Mouse (Mus musculus) activated CD4-positive, CD25-positive, alpha-beta regulatory T cell (primary cell): ENCODE results near the gene Yipf3. TPM values are rescaled to one million over a fixed set of nuclear protein-coding genes. Genes with fewer than 3 reads are reported as not detected.

Experiments
- polyA plus RNA-seq, 2 experiments: library from polyadenylated mRNA; unstranded; fragments of 100-300 nt; shearing (Covaris generic); gene quantifications; one replicate each; pipeline ENCODE4 v1.2.1; 2017

Yipf3 gene
- 100 to 1,000 TPM; 171 to 238 TPM for polyA plus RNA-seq

GRCm38 (mm10) chr17:46247512-46248188 is at the start of gene Yipf3, which contains the start of gene Polr1c:
Gene Yipf3 (plus strand): TSS chr17:46248080.
Gene Polr1c (minus strand): TSS chr17:46248054.

GRCm38 (mm10) chr17:46202421-46203071 is 45.3 kb upstream of the Yipf3 start, which contains the start of the genes Polh and Xpo5:
Gene Polh (minus strand): TSS chr17:46202645.
Gene Xpo5 (plus strand): TSS chr17:46202782.

GRCm38 (mm10) chr17:46253452-46254084 is 5.7 kb downstream of the Yipf3 start, which contains the start of gene Lrrc73:
Gene Lrrc73 (plus strand): TSS chr17:46253531.

GRCm38 (mm10) chr17:46282483-46283123 is 34.7 kb downstream of the Yipf3 start, which contains the start of gene Tjap1:
Gene Tjap1 (minus strand): TSS chr17:46283026.

GRCm38 (mm10) chr17:46297364-46298219 is 49.7 kb downstream of the Yipf3 start, which contains the start of gene Dlk2:
Gene Dlk2 (plus strand): TSS chr17:46297421.

Other genes starting within 250 kb of the Yipf3 start
- under 1 TPM in 1 of 2 experiments, not detected in 1; 0.88 TPM for gene Vegfa, start 215.7 kb upstream of the Yipf3 start, polyA plus RNA-seq
- gene Mrps18a, start 137.1 kb upstream of the Yipf3 start, polyA plus RNA-seq, result 10 to 100 TPM; 82.4 to 96.8 TPM
- 1 to 10 TPM in 1 of 2 experiments, under 1 TPM in 1; 0.45 to 2.1 TPM for gene Rsph9, start 103.9 kb upstream of the Yipf3 start, polyA plus RNA-seq
- gene Mad2l1bp, start 94.5 kb upstream of the Yipf3 start, polyA plus RNA-seq, result 10 to 100 TPM; 53.3 to 59.9 TPM
- 10 to 100 TPM; 81.7 to 84.5 TPM for gene Gtpbp2, start 87.0 kb upstream of the Yipf3 start, polyA plus RNA-seq
- 1 to 10 TPM; 6.2 to 6.3 TPM for gene Polh, start 45.4 kb upstream of the Yipf3 start, polyA plus RNA-seq
- 10 to 100 TPM; 33.3 to 33.6 TPM for gene Xpo5, start 45.3 kb upstream of the Yipf3 start, polyA plus RNA-seq
- 10 to 100 TPM; 39.4 to 64.3 TPM for gene Polr1c, start within 50 bp of the Yipf3 start, polyA plus RNA-seq
- under 1 TPM; 0.18 to 0.33 TPM for gene Lrrc73, start 5.5 kb downstream of the Yipf3 start, polyA plus RNA-seq
- 10 to 100 TPM; 23.2 to 28.3 TPM for gene Tjap1, start 34.9 kb downstream of the Yipf3 start, polyA plus RNA-seq
- gene Dlk2, start 49.3 kb downstream of the Yipf3 start, polyA plus RNA-seq, result under 1 TPM in 1 of 2 experiments, not detected in 1; 0.14 TPM
- gene Abcc10, start 80.3 kb downstream of the Yipf3 start, polyA plus RNA-seq, result 1 to 10 TPM; 4.2 to 6.3 TPM
- gene Zfp318, start 135.7 kb downstream of the Yipf3 start, polyA plus RNA-seq, result 1 to 10 TPM; 5.5 to 8.9 TPM
- under 1 TPM in 1 of 2 experiments, not detected in 1; 0.18 TPM for gene Crip3, start 180.8 kb downstream of the Yipf3 start, polyA plus RNA-seq
- not detected for gene Slc22a7, start 190.4 kb downstream of the Yipf3 start, polyA plus RNA-seq
- gene Ttbk1, start 239.6 kb downstream of the Yipf3 start, polyA plus RNA-seq, result under 1 TPM; 0.23 to 0.81 TPM
- 1 to 10 TPM; 2.9 to 5.3 TPM for gene Dnph1, start 248.6 kb downstream of the Yipf3 start, polyA plus RNA-seq